Mouse (Mus musculus): ENCODE measurements around the gene Prr13.

DNA sequence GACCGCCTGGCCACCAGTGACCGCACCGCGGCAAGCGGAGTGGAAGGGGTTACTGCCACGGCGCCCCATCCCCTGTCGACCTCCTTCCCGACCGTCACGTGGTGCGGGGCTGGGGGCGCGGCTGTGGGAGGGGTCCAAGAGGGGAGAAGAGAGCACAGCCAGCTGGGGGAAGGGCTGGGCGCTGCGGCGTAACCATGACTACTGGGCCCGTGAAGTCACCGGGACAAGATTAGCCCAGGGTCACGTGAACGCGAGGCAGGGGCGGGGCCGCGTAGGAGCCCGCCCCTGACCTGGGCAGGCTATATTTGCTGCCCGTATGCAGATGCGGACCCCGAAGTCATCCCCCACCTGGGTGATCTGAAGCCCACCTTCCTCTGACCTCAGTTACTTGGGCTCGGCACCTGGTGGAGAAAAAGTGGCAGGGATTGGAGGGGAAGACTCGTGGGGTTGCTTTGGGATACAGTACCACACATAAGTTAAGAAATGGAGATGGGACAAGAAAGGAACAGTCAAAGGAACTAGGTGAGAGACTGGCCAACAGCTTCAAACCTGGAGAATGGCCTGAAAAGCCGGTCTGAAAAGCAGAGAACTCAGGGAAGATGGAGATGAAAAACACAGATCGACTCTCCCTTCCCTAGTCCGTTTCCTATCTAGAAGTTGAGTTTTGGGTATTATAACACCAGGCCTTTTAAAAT, 51.9 kb downstream of the Prr13 start:
- TF ChIP-seq POLR2A (IDR thresholded peaks at IDR 0.05; ENCODE audit: low read depth, low read length) (peak; percentile 38), CTCF (IDR thresholded peaks at IDR 0.05; ENCODE audit: borderline replicate concordance, insufficient read depth, low read length) (no peak)

All from embryonic fibroblast, embryonic 13.5 days (primary cell).